Mouse (Mus musculus) frontal cortex, adult 2 months (tissue): Measurements from ENCODE around the gene Leng1. TPM values are rescaled to one million over a fixed set of nuclear protein-coding genes. Genes with fewer than 3 reads are reported as not detected.
"Not testable (repeated sequence)": the region's sequence is repeated elsewhere in the genome, so short reads cannot be mapped to it uniquely, and the experiment has no call there.

Experiments used
- DNase-seq, 2 experiments: peaks; one replicate each; pipeline ENCODE4 v3.0.0; 2022; ENCODE audit warnings: low spot score in 1 of 2; ENCODE audit errors: extremely low spot score in 1 of 2
- polyA plus RNA-seq: library from polyadenylated mRNA; depleted of rRNA; stranded (reverse); fragments of >200 nt; gene quantifications from 2 replicates; pipeline ENCODE4 v1.2.3, GENCODE M21; 2012; rRNA removed

The Leng1 gene
- 8.0 and 9.2 TPM in 2 replicates for polyA plus RNA-seq

- peak; percentile 97 to 98 for DNase-seq
These were observed at the start of gene Leng1 for GRCm38 (mm10) chr7:3665215-3666114. Gene Leng1, minus strand, starts transcription at chr7:3665840.

- DNase-seq, result no peak
These were observed 49.6 kb upstream of the Leng1 start for GRCm38 (mm10) chr7:3715249-3715648.

- DNase-seq, result no peak
These were observed 46.8 kb upstream of the Leng1 start for GRCm38 (mm10) chr7:3712264-3712942.

- no peak for DNase-seq
These were observed 43.4 kb upstream of the Leng1 start for GRCm38 (mm10) chr7:3709000-3709399.

- not testable (repeated sequence) for DNase-seq
These were observed 42.9 kb upstream of the Leng1 start for GRCm38 (mm10) chr7:3708447-3708980.

- DNase-seq, result no peak
These were observed 42.2 kb upstream of the Leng1 start for GRCm38 (mm10) chr7:3707568-3708413.

- DNase-seq, result no peak
These were observed 41.4 kb upstream of the Leng1 start for GRCm38 (mm10) chr7:3707027-3707426.

- DNase-seq, result no peak
These were observed 40.8 kb upstream of the Leng1 start for GRCm38 (mm10) chr7:3706343-3706934.

- no peak for DNase-seq
These were observed 40.3 kb upstream of the Leng1 start for GRCm38 (mm10) chr7:3705911-3706310.

- not testable (repeated sequence) for DNase-seq
These were observed 39.8 kb upstream of the Leng1 start for GRCm38 (mm10) chr7:3705461-3705860.

GRCm38 (mm10) chr7:3704475-3704874 is 38.8 kb upstream of the Leng1 start:
- DNase-seq, result no peak

- peak; percentile 97 to 99 for DNase-seq
These were observed 38.3 kb upstream of the Leng1 start, which contains the start of gene Rps9 for GRCm38 (mm10) chr7:3703879-3704441. Gene Rps9, plus strand, starts transcription at chr7:3703993.

GRCm38 (mm10) chr7:3703148-3703878 is 37.7 kb upstream of the Leng1 start:
- DNase-seq, result no peak

GRCm38 (mm10) chr7:3698471-3698870 is 32.8 kb upstream of the Leng1 start:
- DNase-seq, result no peak

GRCm38 (mm10) chr7:3694949-3695305 is 29.3 kb upstream of the Leng1 start:
- DNase-seq, result not testable (repeated sequence)

GRCm38 (mm10) chr7:3694076-3694948 is 28.7 kb upstream of the Leng1 start:
- DNase-seq, result peak; percentile 49 to 59

GRCm38 (mm10) chr7:3693809-3694075 is 28.1 kb upstream of the Leng1 start:
- no peak for DNase-seq
